Mouse (Mus musculus): Measurements from ENCODE around the gene Chml.

DNA sequence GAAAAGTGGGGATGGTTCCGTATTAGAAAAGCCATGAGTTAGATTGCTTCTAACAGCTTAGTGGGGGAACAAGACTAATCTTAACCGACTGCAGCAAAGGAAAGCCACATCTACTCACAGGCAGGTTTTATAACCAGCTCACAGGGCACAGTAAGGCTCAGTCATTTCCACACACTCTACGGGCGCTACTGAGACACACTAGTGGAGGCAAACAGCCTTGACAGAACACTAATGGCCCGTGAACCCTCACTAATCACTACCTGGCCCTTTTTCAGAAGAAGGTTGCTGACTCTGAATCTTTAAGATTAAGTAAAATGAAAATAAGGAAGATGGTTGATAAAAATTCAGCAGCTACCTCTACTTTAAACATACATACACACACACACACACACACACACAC is 14.9 kb upstream of the Chml start:
- no peak for TF ChIP-seq CTCF (IDR thresholded peaks at IDR 0.05; ENCODE audit: low read depth, low read length)
- TF ChIP-seq POLR2A (IDR thresholded peaks at IDR 0.05; ENCODE audit: extremely low read depth, insufficient read depth, low read length), result no peak
